Mouse (Mus musculus) forebrain, embryonic 10.5 days (tissue): ENCODE data around the gene Pou4f2. TPM values are rescaled to one million over a fixed set of nuclear protein-coding genes. Genes with fewer than 3 reads are reported as not detected.

ENCODE experiments used
- polyA plus RNA-seq: library from polyadenylated mRNA; unstranded; fragments of >200 nt; fragmentation: Nextera tagmentation; extraction: Ambion mirVana; gene quantifications from 2 replicates; pipeline ENCODE4 v1.2.1, GENCODE M21; 2016

Gene Pou4f2
- polyA plus RNA-seq, 1 experiment from 2014 or later: not detected

Other genes with a start within 250 kb of the Pou4f2 start
- 0.21 TPM in 1 of 2 replicates, not detected in the other for gene Ttc29, start 223.3 kb downstream of the Pou4f2 start, polyA plus RNA-seq
- 407 and 429 TPM in 2 replicates for gene Rbmxl1, start 72.3 kb upstream of the Pou4f2 start, polyA plus RNA-seq
- gene Slc10a7, start 72.7 kb upstream of the Pou4f2 start, polyA plus RNA-seq: 8.0 and 10.0 TPM in 2 replicates